Mouse (Mus musculus) C2C12 (cell line): ENCODE data around the gene Dhx58.

Source experiments
- CEBPB ChIP-seq: IDR thresholded peaks from one replicate; pipeline ENCODE4 v1.6.1; 2011; ENCODE audit warnings: low read depth, mild to moderate bottlenecking, control low read depth, moderate library complexity
- CTCF ChIP-seq: IDR thresholded peaks from one replicate; pipeline ENCODE4 v1.5.1; 2011; ENCODE audit not compliant: control insufficient read depth, insufficient read depth, insufficient read length
- MYOG ChIP-seq: IDR thresholded peaks from one replicate; pipeline ENCODE4 v1.6.1; 2011; ENCODE audit not compliant: control insufficient read depth, insufficient read length; ENCODE audit errors: extremely low read depth

DNA sequence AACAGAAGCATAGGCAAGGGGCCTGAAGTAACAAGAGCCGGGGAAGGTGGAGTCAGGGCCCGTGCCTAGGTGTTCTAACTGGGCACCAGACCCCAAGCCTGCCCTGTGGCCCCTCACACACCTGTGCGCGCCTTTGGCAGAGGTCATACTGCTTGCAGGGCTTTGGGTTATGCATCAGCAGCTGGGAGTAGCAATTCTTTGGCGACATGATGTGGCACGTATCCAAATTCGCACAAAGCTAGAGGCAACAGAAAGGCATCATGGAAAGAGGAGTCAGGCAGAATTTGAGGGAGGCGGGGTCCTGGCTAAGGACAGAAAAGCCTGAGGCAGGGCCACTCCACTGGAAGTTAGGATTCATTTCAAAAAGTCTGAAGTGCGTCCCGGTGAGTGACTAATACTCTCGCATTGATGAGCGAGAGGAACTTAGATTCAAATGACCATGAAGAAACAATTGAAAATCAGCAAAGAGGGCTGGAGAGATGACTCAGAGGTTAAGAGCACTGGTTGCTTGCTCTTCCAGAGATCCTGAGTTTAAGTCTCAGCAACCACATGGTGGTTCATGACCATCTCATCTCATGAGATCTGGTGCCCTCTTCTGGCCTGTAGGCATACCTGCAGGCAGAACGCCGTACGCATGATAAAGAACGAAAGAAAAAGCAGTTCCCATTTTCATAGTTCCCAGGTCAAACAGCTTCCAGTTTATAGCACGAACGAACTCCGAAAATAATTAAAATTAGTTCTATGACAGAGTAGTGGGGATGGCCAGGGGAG is 1.8 kb downstream of the Dhx58 start:
- peak; percentile 82 for TF ChIP-seq CTCF
- no peak for TF ChIP-seq MYOG
- TF ChIP-seq CEBPB = no peak
